In the genomic region with DNA sequence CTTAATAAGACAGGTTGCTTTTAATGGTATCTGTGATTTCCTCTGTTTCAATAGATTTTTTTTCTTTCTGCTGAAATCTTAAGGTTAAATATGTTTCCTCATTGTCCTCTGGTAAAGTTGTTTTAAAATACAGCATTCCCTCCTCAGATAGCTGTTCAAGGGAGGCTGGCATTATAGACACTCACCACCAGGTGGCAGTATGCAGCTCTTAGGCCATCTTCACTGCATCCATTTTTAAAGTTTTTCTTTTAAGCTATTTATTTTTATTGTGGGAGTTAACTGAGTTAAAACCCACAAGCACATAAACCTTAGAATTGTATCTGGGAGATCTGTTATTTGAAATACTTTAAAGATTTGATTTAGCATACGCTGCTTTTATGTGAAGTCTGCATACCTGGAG, we compare ENCODE assay signal across 9 mouse cellular contexts. TPM values are rescaled to one million over a fixed set of nuclear protein-coding genes. Genes with fewer than 3 reads are reported as not detected.
DNase-seq lines count a peak whose midpoint lies in the region; ATAC-seq and TF ChIP-seq lines count a peak whose summit lies in the region.
"Had no signal": no experiment of that assay in that cellular context is flagged by ENCODE, and none has a peak within 500 bp of the region (broad histone marks: within the 10 kb centered on the region; RNA-seq: fewer than 3 reads in every experiment).

No protein-coding gene starts in this region.

- H3K36me3 ChIP-seq in kidney, adult 2 months (ENCODE audit: control insufficient read depth, insufficient read depth, low read length), result no peaks in the 10 kb centered on the region
- H3K36me3 ChIP-seq in kidney, embryonic 15.5 days, result no peaks in the 10 kb centered on the region
- H3K36me3 ChIP-seq in E14TG2a.4 (ENCODE audit: insufficient read depth, low read length), result no peaks in the 10 kb centered on the region
- no peaks in the 10 kb centered on the region for H3K36me3 ChIP-seq in hindbrain, embryonic 16.5 days (ENCODE audit: control insufficient read depth, insufficient read depth, low read length)
- H3K36me3 ChIP-seq: lung, embryonic 15.5 days had no signal

- TF ChIP-seq POLR2A in kidney, adult 2 months (IDR thresholded peaks at IDR 0.05; ENCODE audit: low read depth, low read length), result no peak

- H3K4me2 ChIP-seq in kidney, embryonic 15.5 days, result no peak overlapping the region
- H3K4me2 ChIP-seq in hindbrain, embryonic 16.5 days (ENCODE audit: low read length), result no peak overlapping the region
- H3K4me2 ChIP-seq: lung, embryonic 15.5 days had no signal

- H3K4me3 ChIP-seq in kidney, adult 2 months (ENCODE audit: insufficient read depth, low read depth, low read length), result no peak overlapping the region
- H3K4me3 ChIP-seq in kidney, embryonic 15.5 days (replicated peaks), result no peak overlapping the region
- no peak overlapping the region for H3K4me3 ChIP-seq in E14TG2a.4 (replicated peaks; ENCODE audit: low read length)
- H3K4me3 ChIP-seq in hindbrain, embryonic 16.5 days (ENCODE audit: low read length), result no peak overlapping the region
- H3K4me3 ChIP-seq: lung, embryonic 15.5 days had no signal

- no peak for ATAC-seq in kidney, embryonic 15.5 days (replicated peaks; ENCODE audit: low FRiP score)
- ATAC-seq in hindbrain, embryonic 16.5 days, result no peak

- H3K9me3 ChIP-seq in kidney, embryonic 15.5 days (replicated peaks), result no peaks in the 10 kb centered on the region
- no peaks in the 10 kb centered on the region for H3K9me3 ChIP-seq in E14TG2a.4 (ENCODE audit: low read length)
- no peaks in the 10 kb centered on the region for H3K9me3 ChIP-seq in hindbrain, embryonic 16.5 days (ENCODE audit: control insufficient read depth, low read length)
- H3K9me3 ChIP-seq: lung, embryonic 15.5 days had no signal

- 80% methylated on average over 1 of the region's 1 CpGs for WGBS in kidney, adult 2 months
- WGBS in kidney, embryonic 15.5 days, result 84% methylated on average over 1 of the region's 1 CpGs
- 83% methylated on average over 1 of the region's 1 CpGs for WGBS in hindbrain, embryonic 16.5 days

- peak; percentile 37 for DNase-seq in kidney, adult 2 months
- DNase-seq in B cell, adult 2 months, result peak; percentile 69 to 72
- peak; percentile 65 to 77 for DNase-seq in cerebellum, postnatal 10 days
- DNase-seq in kidney, postnatal 10 days, result peak; percentile 65
- peak; percentile 77 for DNase-seq in naive thymus-derived CD4-positive, alpha-beta T cell, adult 2 months (ENCODE audit: low read depth)

- TF ChIP-seq CTCF in kidney, adult 2 months (conservative IDR thresholded peaks at IDR 0.05; ENCODE audit: insufficient read depth, insufficient read length, low read depth, low read length), result peak; percentile 68
- peak; percentile 73 for TF ChIP-seq CTCF in E14TG2a.4 (conservative IDR thresholded peaks at IDR 0.05; ENCODE audit: low read length)

- H3K4me1 ChIP-seq in kidney, adult 2 months (ENCODE audit: control insufficient read depth, insufficient read depth, low read length), result no peaks in the 10 kb centered on the region
- no peaks in the 10 kb centered on the region for H3K4me1 ChIP-seq in kidney, embryonic 15.5 days
- no peaks in the 10 kb centered on the region for H3K4me1 ChIP-seq in E14TG2a.4 (replicated peaks; ENCODE audit: low read depth, low read length)
- no peaks in the 10 kb centered on the region for H3K4me1 ChIP-seq in hindbrain, embryonic 16.5 days (ENCODE audit: control insufficient read depth, insufficient read depth, low read depth, low read length)
- H3K4me1 ChIP-seq: lung, embryonic 15.5 days had no signal

- no peaks in the 10 kb centered on the region for H3K27me3 ChIP-seq in kidney, adult 2 months (replicated peaks; ENCODE audit: control insufficient read depth, insufficient read depth, low read length)
- no peaks in the 10 kb centered on the region for H3K27me3 ChIP-seq in kidney, embryonic 15.5 days
- H3K27me3 ChIP-seq in E14TG2a.4 (ENCODE audit: insufficient read depth, low read length), result no peaks in the 10 kb centered on the region
- H3K27me3 ChIP-seq in hindbrain, embryonic 16.5 days (replicated peaks; ENCODE audit: control insufficient read depth, insufficient read depth, low read length), result no peaks in the 10 kb centered on the region
- H3K27me3 ChIP-seq: lung, embryonic 15.5 days had no signal

- H3K27ac ChIP-seq in kidney, adult 2 months (ENCODE audit: insufficient read depth, low read depth, low read length), result no peak overlapping the region
- H3K27ac ChIP-seq in kidney, embryonic 15.5 days, result no peak overlapping the region
- no peak overlapping the region for H3K27ac ChIP-seq in hindbrain, embryonic 16.5 days (ENCODE audit: low read depth, low read length)
- H3K27ac ChIP-seq: lung, embryonic 15.5 days had no signal

- no peak overlapping the region for H3K9ac ChIP-seq in kidney, embryonic 15.5 days
- no peak overlapping the region for H3K9ac ChIP-seq in hindbrain, embryonic 16.5 days (ENCODE audit: low read depth, low read length)
- H3K9ac ChIP-seq: lung, embryonic 15.5 days had no signal

RNA-seq across cellular contexts. Expression of gene Inpp4b, which starts 7.1 kb away (rescaled TPM):
- 0.84 and 1.9 TPM in 2 replicates for polyA plus RNA-seq in kidney, adult 2 months (2012; rRNA removed)
- 9.8 and 11.5 TPM in 2 replicates for polyA plus RNA-seq in kidney, embryonic 15.5 days (2015; fragmentation: Nextera tagmentation; extraction: Ambion mirVana)
- polyA plus RNA-seq in hindbrain, embryonic 16.5 days (2015; fragmentation: Nextera tagmentation; extraction: Ambion mirVana), result 11.7 and 13.6 TPM in 2 replicates
